Mouse (Mus musculus): ENCODE measurements at regions not wholly inside any gene's neighbourhood (a gene's known extent, or its start where the extent isn't known, plus 50 kb on each side); places are given as distances from the start of the nearest gene placed in this dataset.

- no peak for DNase-seq (ENCODE audit: low spot score in 2 of 2)
- intact Hi-C loops (cut with DNase I), result no loop called here
Measured at GRCm38 (mm10) chr4:70160525-70161224, 249.6 kb downstream of the Cdk5rap2 start.

DNA sequence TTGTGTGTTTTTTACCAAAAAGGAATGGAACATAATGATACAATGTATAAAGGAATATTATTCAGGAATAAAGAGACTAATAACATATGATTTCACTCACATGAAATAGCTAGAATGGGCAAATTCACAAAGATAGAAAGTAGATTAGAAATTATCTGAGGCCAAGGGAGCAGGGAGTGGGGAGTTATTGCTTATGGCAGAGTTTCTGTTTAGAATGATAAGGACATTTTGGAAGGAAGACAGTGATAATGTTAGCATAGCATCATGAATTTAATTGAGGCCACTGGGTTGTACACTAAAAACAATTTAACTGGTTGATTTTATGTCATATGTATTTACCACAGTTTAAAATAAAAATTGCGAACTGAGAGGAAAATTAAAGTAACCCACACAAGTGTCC is 250.2 kb downstream of the Cdk5rap2 start:
- intact Hi-C loops (cut with DNase I), result no loop called here
- DNase-seq (ENCODE audit: low spot score in 2 of 2), result no peak

- intact Hi-C loops (cut with DNase I), result no loop called here
- peak in 1 of 2 experiments; percentile 6 for DNase-seq (ENCODE audit: low spot score in 2 of 2)
Measured at GRCm38 (mm10) chr4:70153179-70153578, 257.1 kb downstream of the Cdk5rap2 start.

DNA sequence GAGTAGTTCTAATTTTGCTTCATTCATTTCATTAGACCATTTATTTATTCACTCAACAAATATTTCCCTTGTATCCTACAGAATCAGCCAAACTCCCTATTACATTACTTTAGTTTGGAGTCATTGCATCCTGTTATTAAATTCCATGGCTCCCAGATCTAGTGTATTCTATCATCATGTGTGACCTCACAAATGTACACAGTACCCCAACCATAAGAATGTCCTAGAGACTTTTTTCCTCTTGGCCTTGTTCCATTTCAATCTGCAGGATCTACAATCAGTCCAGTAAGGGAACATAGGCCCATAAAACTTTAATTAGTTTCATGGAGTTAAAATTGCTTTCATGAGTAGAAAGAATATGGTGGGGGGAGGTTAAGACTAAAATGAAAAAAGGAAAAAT is 301.2 kb downstream of the Cdk5rap2 start:
- no peak for DNase-seq (ENCODE audit: low spot score in 2 of 2)
- intact Hi-C loops (cut with DNase I), result no loop called here

GRCm38 (mm10) chr4:70105776-70106175 is 304.5 kb downstream of the Cdk5rap2 start:
- intact Hi-C loops (cut with DNase I), result no loop called here
- DNase-seq (ENCODE audit: low spot score in 2 of 2), result no peak

DNA sequence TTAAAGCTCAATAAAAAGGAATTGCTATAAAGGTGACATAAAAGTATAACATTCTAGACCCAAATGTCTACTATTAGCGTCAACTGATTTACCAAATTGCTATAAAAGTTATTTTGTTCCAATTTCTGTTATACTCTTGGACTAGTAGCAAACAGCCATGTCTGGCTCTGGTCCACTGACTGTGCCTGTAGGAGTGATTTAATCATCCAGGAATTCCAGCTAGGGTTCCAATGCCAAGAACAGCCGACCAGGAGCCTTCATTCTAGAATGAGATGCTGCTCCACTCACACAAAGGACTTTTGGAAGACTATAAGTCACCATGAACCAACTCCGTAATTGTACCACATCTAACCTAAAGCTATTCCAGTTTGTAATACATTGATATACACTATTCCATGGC is 312.9 kb downstream of the Cdk5rap2 start:
- intact Hi-C loops (cut with DNase I), result no loop called here
- DNase-seq (ENCODE audit: low spot score in 2 of 2), result peak in 1 of 2 experiments; percentile 7

DNA sequence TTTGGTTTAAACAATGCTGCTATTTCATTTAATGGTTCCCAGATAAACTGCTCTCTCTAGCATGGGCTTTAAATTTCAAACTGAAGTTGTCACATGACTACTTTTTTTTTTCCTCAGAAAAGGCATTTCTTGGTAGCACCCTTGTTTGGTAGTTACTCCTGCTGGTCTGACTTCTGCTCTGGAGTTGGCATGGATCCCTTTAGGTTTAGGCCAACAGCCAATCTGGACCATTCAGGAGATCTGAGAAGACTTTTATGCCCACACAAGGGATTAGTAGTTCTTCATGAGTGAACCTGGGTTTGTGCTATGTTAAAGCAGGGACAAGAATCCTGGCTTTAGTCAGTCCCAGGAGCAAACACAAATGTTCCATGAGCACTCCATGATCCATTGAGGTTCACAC is 332.0 kb downstream of the Cdk5rap2 start:
- intact Hi-C loops (cut with DNase I), result no loop called here
- no peak for DNase-seq (ENCODE audit: low spot score in 2 of 2)

DNA sequence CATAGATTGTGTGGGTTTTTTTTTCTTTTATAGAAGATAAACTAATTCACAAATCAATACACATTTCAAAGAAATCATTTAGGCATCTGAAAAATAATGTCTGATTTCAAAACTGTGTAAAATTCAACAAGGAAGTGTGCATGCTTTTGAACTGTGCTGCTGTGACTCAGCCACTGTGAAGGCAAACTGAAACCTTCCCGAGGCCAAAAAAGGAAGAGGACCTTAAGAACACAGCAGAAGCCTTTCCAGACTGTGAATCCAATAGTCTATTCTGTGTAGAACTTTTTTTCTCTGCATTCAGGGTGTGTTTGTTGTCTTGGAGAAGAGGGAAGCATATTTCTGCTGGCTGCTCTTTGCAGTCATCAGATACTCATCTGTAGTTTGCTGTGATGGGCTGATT is 347.7 kb downstream of the Cdk5rap2 start:
- intact Hi-C loops (cut with DNase I), result no loop called here
- peak in 1 of 2 experiments; percentile 51 for DNase-seq (ENCODE audit: low spot score in 2 of 2)

DNA sequence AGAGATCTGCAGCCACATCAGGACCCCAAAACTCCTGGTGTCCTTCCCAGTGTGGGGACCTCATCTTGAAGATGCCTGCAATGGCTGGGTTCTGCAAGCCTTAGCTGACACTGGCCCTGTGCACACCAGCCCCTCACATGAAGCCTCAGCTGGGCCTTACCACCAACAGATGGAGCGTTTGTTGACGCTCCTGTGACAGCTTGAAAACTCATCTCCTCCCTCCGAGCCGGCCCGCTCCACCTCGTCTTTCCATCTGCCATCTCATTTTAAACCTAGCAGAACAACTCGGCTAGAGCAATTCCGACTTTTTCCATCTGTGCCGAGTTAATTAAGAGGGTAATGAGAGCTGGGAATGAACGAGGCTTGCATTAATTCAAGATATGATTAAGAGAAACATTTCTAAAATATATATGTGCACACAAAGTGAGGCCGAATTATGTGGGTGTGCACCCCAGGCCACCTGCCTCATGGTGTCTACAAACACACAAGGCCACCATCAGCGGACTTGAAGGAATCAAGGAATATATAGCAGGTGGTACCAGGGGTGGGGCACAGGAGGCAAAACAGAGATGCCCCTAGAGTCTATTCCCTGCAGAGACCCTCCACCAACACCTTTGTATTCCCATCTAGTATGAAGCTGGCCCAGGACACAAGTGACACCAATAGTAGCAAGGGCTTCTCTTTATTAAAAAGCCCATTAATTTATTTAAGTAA is 351.3 kb downstream of the Cdk5rap2 start:
- intact Hi-C loops (cut with DNase I), result loop anchor here (5.0 kb wide), 1 partner anchor 128 kb away; no protein-coding TSS in a partner anchor
- DNase-seq (ENCODE audit: low spot score in 2 of 2), result peak; percentile 68 to 91

- no peak for DNase-seq (ENCODE audit: low spot score in 2 of 2)
- intact Hi-C loops (cut with DNase I), result no loop called here
Measured at GRCm38 (mm10) chr4:70053136-70053535, 357.1 kb downstream of the Cdk5rap2 start.

DNA sequence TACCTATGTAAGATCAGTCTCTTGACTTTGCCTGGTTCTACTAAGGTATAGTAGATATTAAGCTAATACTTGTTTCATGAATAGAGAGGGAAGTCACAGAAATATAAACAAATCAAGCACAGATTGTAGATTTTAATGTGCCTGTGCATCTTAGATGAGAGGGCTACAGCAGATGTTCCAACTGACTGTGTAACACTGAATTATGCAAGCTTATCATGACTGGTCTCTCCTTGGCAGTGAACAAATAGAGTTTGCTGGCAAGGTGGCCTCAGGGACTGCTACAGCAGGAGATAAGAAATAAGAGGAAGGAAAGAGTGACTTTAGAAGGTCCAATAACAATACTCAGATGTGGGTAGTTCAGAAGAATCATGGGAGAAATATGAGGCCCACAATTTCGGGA is 372.0 kb downstream of the Cdk5rap2 start:
- peak; percentile 12 to 72 for DNase-seq (ENCODE audit: low spot score in 2 of 2)

DNA sequence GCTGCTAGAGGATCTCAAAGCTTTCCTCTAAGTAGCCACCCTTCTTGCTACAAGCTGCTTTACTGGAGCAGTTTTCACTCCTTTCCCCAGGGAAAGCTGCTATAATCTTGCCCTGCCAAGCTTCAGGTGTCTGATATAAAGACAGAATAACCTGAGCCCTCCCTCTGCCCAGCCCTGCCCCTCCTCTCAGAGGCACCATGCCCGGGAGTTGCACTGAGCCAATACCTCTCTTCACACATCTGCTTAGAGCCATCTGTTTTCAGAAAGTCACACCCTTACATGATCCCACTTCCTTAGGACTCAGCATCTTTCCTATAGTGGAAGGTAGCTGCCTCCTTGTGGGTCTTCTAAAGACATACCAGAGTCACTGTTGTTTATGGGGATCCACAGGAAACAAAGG is 374.3 kb downstream of the Cdk5rap2 start:
- peak in 1 of 2 experiments; percentile 72 for DNase-seq (ENCODE audit: low spot score in 2 of 2)
- intact Hi-C loops (cut with DNase I), result loop anchor here (5.0 to 10.0 kb wide), 3 partner anchors 151 to 1081 kb away; partner anchors contain the start of gene Brinp1

More for the DNA sequence above, 372.0 kb downstream of the Cdk5rap2 start:
- intact Hi-C loops (cut with DNase I), result loop anchor here (5.0 to 10.0 kb wide), 3 partner anchors 149 to 1083 kb away; partner anchors contain the start of gene Brinp1

GRCm38 (mm10) chr4:70032497-70032896 is 377.7 kb downstream of the Cdk5rap2 start:
- DNase-seq (ENCODE audit: low spot score in 2 of 2), result peak in 1 of 2 experiments; percentile 54
- intact Hi-C loops (cut with DNase I), result loop anchor here (5.0 to 10.0 kb wide), 3 partner anchors 270 to 1078 kb away; partner anchors contain the start of gene Brinp1

GRCm38 (mm10) chr4:70026848-70027247 is 383.4 kb downstream of the Cdk5rap2 start:
- no peak for DNase-seq (ENCODE audit: low spot score in 2 of 2)

DNA sequence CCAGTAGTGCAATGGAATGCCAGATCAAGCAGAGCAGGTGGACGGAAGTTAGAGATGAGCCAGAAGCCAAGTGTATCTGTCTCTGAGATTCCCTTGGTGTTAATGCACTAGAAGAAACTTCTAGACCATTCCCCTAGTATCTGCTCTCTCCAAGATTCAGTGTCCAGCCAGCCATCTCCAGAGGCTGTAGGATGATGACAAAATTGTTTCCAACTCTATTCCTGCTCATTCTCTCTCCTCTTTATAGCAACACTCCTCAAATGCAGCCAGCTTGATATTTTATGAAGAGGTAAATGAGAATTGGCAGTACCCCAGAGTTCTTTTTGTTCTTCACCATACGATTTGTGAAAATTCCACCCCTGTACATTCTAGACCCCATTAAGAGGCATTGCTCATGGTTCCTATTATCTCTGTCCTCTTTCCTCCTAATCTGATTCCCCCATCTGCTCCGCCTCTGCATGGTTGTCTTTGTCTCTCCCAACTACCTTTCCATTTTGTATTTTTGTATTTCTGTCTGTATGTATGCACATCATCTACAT is 385.3 kb downstream of the Cdk5rap2 start:
- DNase-seq (ENCODE audit: low spot score in 2 of 2), result peak in 1 of 2 experiments; percentile 80
- intact Hi-C loops (cut with DNase I), result loop anchor here (5.0 to 10.0 kb wide), 2 partner anchors 282 to 910 kb away; no protein-coding TSS in a partner anchor

More at GRCm38 (mm10) chr4:70026848-70027247, 383.4 kb downstream of the Cdk5rap2 start:
- intact Hi-C loops (cut with DNase I), result loop anchor here (5.0 to 10.0 kb wide), 2 partner anchors 280 to 912 kb away; no protein-coding TSS in a partner anchor

DNA sequence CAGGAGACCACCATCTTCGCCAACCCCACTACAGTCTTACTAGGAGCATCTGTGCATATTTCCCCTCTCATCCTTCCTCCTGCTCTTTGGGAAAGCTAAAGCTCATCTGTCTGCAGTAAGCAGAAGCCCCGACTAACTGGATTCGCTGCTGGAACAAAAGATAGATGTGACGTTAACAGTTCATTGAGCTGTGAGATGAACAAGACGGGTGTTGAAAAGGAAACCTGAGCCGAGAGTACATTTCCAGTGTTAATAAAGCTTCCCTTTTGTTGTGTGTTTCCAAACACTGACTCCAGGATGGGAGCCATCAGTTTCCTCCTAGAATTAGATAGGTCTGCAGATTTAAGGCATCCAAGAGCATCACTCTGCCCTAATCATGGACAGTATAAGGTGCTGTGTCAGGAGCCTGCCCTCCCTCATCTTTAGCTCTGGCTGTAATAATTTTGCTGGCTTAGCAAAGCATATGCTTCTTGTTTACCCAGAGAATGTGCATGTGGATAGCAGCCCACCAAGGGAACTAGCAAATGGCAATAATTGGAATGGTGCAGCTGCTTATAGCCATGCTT is 389.3 kb downstream of the Cdk5rap2 start:
- intact Hi-C loops (cut with DNase I), result loop anchor here (10.0 kb wide), 1 partner anchor 906 kb away; no protein-coding TSS in a partner anchor
- DNase-seq (ENCODE audit: low spot score in 2 of 2), result no peak

DNA sequence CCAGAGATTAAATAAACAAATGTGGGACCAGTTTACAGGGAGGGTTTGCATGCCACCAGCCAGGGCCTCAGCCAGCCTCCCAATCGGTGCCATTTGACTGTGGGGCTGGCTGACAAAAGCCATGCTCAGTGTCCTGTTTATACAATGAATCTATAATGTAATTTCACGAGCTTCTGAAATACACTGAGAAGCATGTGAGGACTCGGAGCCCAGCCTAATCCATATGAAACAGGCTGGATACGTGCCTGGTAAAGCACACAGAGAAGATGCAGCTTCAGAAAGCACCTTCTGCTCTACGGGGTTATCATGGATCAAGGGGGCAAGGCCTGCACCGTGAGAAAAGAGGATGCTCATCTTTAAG is 398.0 kb downstream of the Cdk5rap2 start:
- DNase-seq (ENCODE audit: low spot score in 2 of 2), result no peak
- intact Hi-C loops (cut with DNase I), result no loop called here

DNA sequence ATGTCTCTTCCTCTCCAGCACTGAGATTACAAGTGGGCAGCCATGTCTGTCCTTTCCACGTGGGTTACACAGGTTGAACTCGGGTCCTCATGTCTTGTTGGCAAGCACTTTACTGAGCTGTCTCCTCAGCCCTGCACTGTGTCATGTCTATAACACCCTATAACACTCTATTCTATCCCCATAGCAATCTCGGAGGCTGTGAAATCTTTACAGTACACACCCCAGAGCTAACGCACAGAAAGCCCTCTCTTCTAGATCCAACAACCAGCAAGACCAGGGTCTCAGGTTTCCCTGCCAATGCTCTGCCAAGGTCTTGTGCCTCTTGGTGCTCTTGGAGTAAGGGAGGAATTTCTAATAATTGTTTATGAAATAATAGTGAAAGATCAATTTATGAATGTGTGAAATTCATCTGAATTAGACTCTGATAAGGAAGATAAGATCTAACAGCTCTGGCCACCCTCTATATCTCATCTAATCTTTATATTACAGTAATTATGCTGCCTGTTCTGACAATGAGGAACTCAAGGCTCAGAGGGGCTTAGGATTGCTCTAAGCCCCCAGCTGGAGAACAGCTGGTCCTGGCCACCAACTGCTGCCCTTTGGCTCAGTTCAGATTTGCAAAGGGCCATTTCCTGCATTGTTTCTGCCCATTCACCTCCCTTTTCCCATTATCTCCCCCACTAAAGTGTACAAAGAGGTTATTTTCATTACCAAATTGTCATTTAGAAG is 398.6 kb downstream of the Cdk5rap2 start:
- DNase-seq (ENCODE audit: low spot score in 2 of 2), result no peak
- intact Hi-C loops (cut with DNase I), result no loop called here

- intact Hi-C loops (cut with DNase I), result no loop called here
- DNase-seq (ENCODE audit: low spot score in 2 of 2), result peak in 1 of 2 experiments; percentile 65
Measured at GRCm38 (mm10) chr4:70010466-70010865, 399.8 kb downstream of the Cdk5rap2 start.
